Mouse (Mus musculus): ENCODE measurements around the gene Lrrfip1. TPM values are rescaled to one million over a fixed set of nuclear protein-coding genes. Genes with fewer than 3 reads are reported as not detected.

Gene Lrrfip1
- polyA plus RNA-seq, 2 experiments = 9.4 to 12.5 TPM

DNA sequence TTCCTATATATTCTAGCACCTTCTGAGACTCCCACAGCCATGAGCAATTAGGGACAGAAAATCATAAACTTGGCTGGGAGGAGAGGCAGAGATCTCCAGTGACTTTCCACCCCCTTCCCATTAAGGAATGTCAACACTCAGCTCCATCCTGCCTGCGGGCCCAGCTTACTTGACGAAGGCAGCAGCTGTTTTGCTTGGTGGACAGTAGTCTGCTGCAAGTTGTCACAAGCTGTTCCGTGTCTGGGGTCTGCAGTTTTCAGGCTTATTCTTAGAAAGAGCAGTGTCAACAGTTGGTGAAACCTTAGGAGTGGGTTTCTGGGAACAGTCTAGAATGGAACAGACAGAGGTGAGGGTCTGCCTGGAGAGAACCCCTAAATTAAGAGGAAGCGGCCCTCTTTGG lies 62.6 kb downstream of the Lrrfip1 start:
- DNase-seq (ENCODE audit: low read depth in 3 of 3, low spot score in 3 of 3) (no peak), ATAC-seq (ENCODE audit: insufficient read depth) (no peak)
- TF ChIP-seq EP300 (IDR thresholded peaks at IDR 0.05; ENCODE audit: low read depth) = no peak
- TF ChIP-seq CTCF (IDR thresholded peaks at IDR 0.05; ENCODE audit: low read depth) = no peak
- Histone ChIP-seq H3K27me3 (ENCODE audit: control insufficient read depth, insufficient read depth, low read length) (no peaks in the 10 kb centered on the region), H3K9ac (replicated peaks) (no peak overlapping the region), H3K4me3 (ENCODE audit: insufficient read depth in 1 of 2, low read depth in 2 of 2, low read length in 2 of 2) (no peak overlapping the region), H3K4me1 (replicated peaks; ENCODE audit: control insufficient read depth in 2 of 2, insufficient read depth in 2 of 2, low read length in 1 of 2) (peaks cover 0 to 35% of the 10 kb centered on the region in 2 experiments; a peak in 2 of 4 replicates), H3K9me3 (ENCODE audit: control insufficient read depth, low read length) (no peaks in the 10 kb centered on the region), H3K36me3 (replicated peaks; ENCODE audit: control insufficient read depth, insufficient read depth, low read depth) (no peaks in the 10 kb centered on the region), H3K4me2 (ENCODE audit: low read depth) (no peak overlapping the region), H3K27ac (no peak overlapping the region)
- 57% methylated on average over 4 of the region's 4 CpGs for WGBS (ENCODE audit: insufficient replicate concordance)

GRCm38 (mm10) chr1:91062363-91062762 lies 63.8 kb downstream of the Lrrfip1 start:
- no peak overlapping the region for H3K27ac ChIP-seq

GRCm38 (mm10) chr1:91064053-91064452 lies 65.5 kb downstream of the Lrrfip1 start:
- ATAC-seq (ENCODE audit: insufficient read depth) = no peak
- DNase-seq (ENCODE audit: low read depth in 3 of 3, low spot score in 3 of 3) = no peak
- Histone ChIP-seq H3K27me3 (ENCODE audit: control insufficient read depth, insufficient read depth, low read length) (no peaks in the 10 kb centered on the region), H3K9ac (replicated peaks) (no peak overlapping the region), H3K4me2 (ENCODE audit: low read depth) (no peak overlapping the region), H3K4me3 (ENCODE audit: insufficient read depth in 1 of 2, low read depth in 2 of 2, low read length in 2 of 2) (no peak overlapping the region), H3K9me3 (ENCODE audit: control insufficient read depth, low read length) (no peaks in the 10 kb centered on the region), H3K27ac (no peak overlapping the region), H3K36me3 (replicated peaks; ENCODE audit: control insufficient read depth, insufficient read depth, low read depth) (no peaks in the 10 kb centered on the region), H3K4me1 (replicated peaks; ENCODE audit: control insufficient read depth in 2 of 2, insufficient read depth in 2 of 2, low read length in 1 of 2) (peaks cover 3 to 23% of the 10 kb centered on the region in 2 experiments; a peak in 3 of 4 replicates)
- TF ChIP-seq EP300 (IDR thresholded peaks at IDR 0.05; ENCODE audit: low read depth) (no peak), CTCF (IDR thresholded peaks at IDR 0.05; ENCODE audit: low read depth) (no peak)
- 62% methylated on average over 2 of the region's 2 CpGs for WGBS (ENCODE audit: insufficient replicate concordance)

More at GRCm38 (mm10) chr1:91062363-91062762, 63.8 kb downstream of the Lrrfip1 start:
- Histone ChIP-seq H3K4me1 (replicated peaks; ENCODE audit: control insufficient read depth in 2 of 2, insufficient read depth in 2 of 2, low read length in 1 of 2) (peaks cover 3 to 30% of the 10 kb centered on the region in 2 experiments; a peak in 3 of 4 replicates), H3K27me3 (ENCODE audit: control insufficient read depth, insufficient read depth, low read length) (no peaks in the 10 kb centered on the region), H3K4me2 (ENCODE audit: low read depth) (no peak overlapping the region), H3K9ac (replicated peaks) (no peak overlapping the region), H3K36me3 (replicated peaks; ENCODE audit: control insufficient read depth, insufficient read depth, low read depth) (no peaks in the 10 kb centered on the region), H3K4me3 (ENCODE audit: insufficient read depth in 1 of 2, low read depth in 2 of 2, low read length in 2 of 2) (no peak overlapping the region), H3K9me3 (ENCODE audit: control insufficient read depth, low read length) (no peaks in the 10 kb centered on the region)
- DNase-seq (ENCODE audit: low read depth in 3 of 3, low spot score in 3 of 3) = no peak
- TF ChIP-seq EP300 (IDR thresholded peaks at IDR 0.05; ENCODE audit: low read depth) = no peak
- TF ChIP-seq CTCF (IDR thresholded peaks at IDR 0.05; ENCODE audit: low read depth) = no peak
- ATAC-seq (ENCODE audit: insufficient read depth) = no peak
- WGBS (ENCODE audit: insufficient replicate concordance) = 16% methylated on average over 5 of the region's 5 CpGs

DNA sequence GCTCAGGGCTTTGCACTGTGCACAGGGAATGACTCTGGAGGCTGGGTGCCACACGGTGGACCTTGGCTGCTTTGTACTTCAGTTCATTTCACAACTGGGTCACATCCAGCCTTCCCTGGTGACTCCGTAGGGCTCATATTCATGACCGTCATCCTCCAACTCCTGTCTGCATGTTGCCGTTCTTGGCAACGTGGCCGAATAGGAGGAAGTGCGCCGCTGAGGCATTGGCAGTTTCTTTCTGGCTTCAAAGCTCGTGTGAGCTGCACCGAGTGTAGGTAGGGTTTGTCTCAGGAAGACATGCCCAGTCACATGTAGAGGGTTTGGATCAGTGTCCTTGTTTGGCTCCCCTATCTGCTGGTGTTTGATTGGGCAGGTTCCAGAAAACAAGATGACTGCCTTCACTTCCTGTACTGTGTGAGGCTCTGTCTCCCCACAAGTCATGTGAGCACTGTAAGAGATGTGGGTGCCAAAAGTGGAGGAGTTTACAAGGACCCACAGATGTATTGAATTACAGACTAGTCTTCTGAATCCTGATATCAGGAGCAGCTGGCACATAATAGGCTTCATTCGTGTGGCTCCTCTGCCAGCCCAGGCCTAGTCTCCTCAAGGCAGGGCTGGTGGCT lies 66.5 kb downstream of the Lrrfip1 start:
- H3K9me3 ChIP-seq (ENCODE audit: control insufficient read depth, low read length) = no peaks in the 10 kb centered on the region
- H3K4me1 ChIP-seq (replicated peaks; ENCODE audit: control insufficient read depth in 2 of 2, insufficient read depth in 2 of 2, low read length in 1 of 2) = peaks cover 3 to 23% of the 10 kb centered on the region in 2 experiments; a peak in 3 of 4 replicates
- no peak overlapping the region for H3K4me3 ChIP-seq (ENCODE audit: insufficient read depth in 1 of 2, low read depth in 2 of 2, low read length in 2 of 2)
- H3K27ac ChIP-seq = no peak overlapping the region
- H3K36me3 ChIP-seq (replicated peaks; ENCODE audit: control insufficient read depth, insufficient read depth, low read depth) = no peaks in the 10 kb centered on the region
- WGBS (ENCODE audit: insufficient replicate concordance) = 47% methylated on average over 11 of the region's 11 CpGs
- DNase-seq (ENCODE audit: low read depth in 3 of 3, low spot score in 3 of 3) (no peak), ATAC-seq (ENCODE audit: insufficient read depth) (no peak)
- no peaks in the 10 kb centered on the region for H3K27me3 ChIP-seq (ENCODE audit: control insufficient read depth, insufficient read depth, low read length)
- H3K4me2 ChIP-seq (ENCODE audit: low read depth) = no peak overlapping the region
- TF ChIP-seq CTCF (IDR thresholded peaks at IDR 0.05; ENCODE audit: low read depth) (no peak), EP300 (IDR thresholded peaks at IDR 0.05; ENCODE audit: low read depth) (no peak)
- H3K9ac ChIP-seq (replicated peaks) = no peak overlapping the region

GRCm38 (mm10) chr1:91066061-91066460 lies 67.5 kb downstream of the Lrrfip1 start:
- H3K4me2 ChIP-seq (ENCODE audit: low read depth) = no peak overlapping the region
- DNase-seq (ENCODE audit: low read depth in 3 of 3, low spot score in 3 of 3) (no peak), ATAC-seq (ENCODE audit: insufficient read depth) (no peak)
- no peaks in the 10 kb centered on the region for H3K36me3 ChIP-seq (replicated peaks; ENCODE audit: control insufficient read depth, insufficient read depth, low read depth)
- H3K27me3 ChIP-seq (ENCODE audit: control insufficient read depth, insufficient read depth, low read length) = no peaks in the 10 kb centered on the region
- peaks cover 3 to 22% of the 10 kb centered on the region in 2 experiments; a peak in 3 of 4 replicates for H3K4me1 ChIP-seq (replicated peaks; ENCODE audit: control insufficient read depth in 2 of 2, insufficient read depth in 2 of 2, low read length in 1 of 2)
- H3K4me3 ChIP-seq (ENCODE audit: insufficient read depth in 1 of 2, low read depth in 2 of 2, low read length in 2 of 2) = no peak overlapping the region
- TF ChIP-seq EP300 (IDR thresholded peaks at IDR 0.05; ENCODE audit: low read depth) (no peak), CTCF (IDR thresholded peaks at IDR 0.05; ENCODE audit: low read depth) (no peak)
- 36% methylated on average over 6 of the region's 6 CpGs for WGBS (ENCODE audit: insufficient replicate concordance)
- no peak overlapping the region for H3K9ac ChIP-seq (replicated peaks)
- H3K27ac ChIP-seq = no peak overlapping the region
- no peaks in the 10 kb centered on the region for H3K9me3 ChIP-seq (ENCODE audit: control insufficient read depth, low read length)

Measured in liver, embryonic 14.5 days (tissue).